Mouse (Mus musculus) MEL (cell line): Measurements from ENCODE around the gene Myo10.

Experiments
- CHD1 ChIP-seq: IDR thresholded peaks from 2 replicates; pipeline ENCODE4 v1.6.1; 2012; ENCODE audit warnings: low read depth, mild to moderate bottlenecking, inconsistent platforms, low read length, improper control_type of control experiment
- CTCF ChIP-seq, 3 experiments: IDR thresholded peaks in 2 of 3; conservative IDR thresholded peaks in 1 of 3; 2 replicates each; pipeline ENCODE4 v1.5.1; 2011 to 2012; ENCODE audit warnings: low read length in 3 of 3, low read depth in 2 of 3, mild to moderate bottlenecking in 2 of 3, improper control_type of control experiment in 1 of 3, inconsistent platforms in 1 of 3, mixed read lengths in 1 of 3, moderate library complexity in 1 of 3; ENCODE audit not compliant: control insufficient read depth in 1 of 3, insufficient read depth in 1 of 3, poor library complexity in 1 of 3, severe bottlenecking in 1 of 3
- E2F4 ChIP-seq: IDR thresholded peaks from 2 replicates; pipeline ENCODE4 v1.6.1; 2011; ENCODE audit warnings: low read depth, low read length, improper control_type of control experiment, borderline replicate concordance
- EP300 ChIP-seq, 2 experiments: IDR thresholded peaks; 2 replicates each; pipeline ENCODE4 v1.6.1; 2011; ENCODE audit warnings: improper control_type of control experiment in 2 of 2, low read length in 2 of 2, low read depth in 1 of 2, mild to moderate bottlenecking in 1 of 2
- MXI1 ChIP-seq: IDR thresholded peaks from 2 replicates; pipeline ENCODE4 v1.6.1; 2011; ENCODE audit warnings: mild to moderate bottlenecking, low read depth, low read length, improper control_type of control experiment
- MYC ChIP-seq: IDR thresholded peaks from 2 replicates; pipeline ENCODE4 v1.6.1; 2011; ENCODE audit warnings: low read depth, mild to moderate bottlenecking, low read length, improper control_type of control experiment, moderate library complexity
- NELFE ChIP-seq: IDR thresholded peaks from 2 replicates; pipeline ENCODE4 v1.6.1; 2011; ENCODE audit warnings: low read depth, low read length, improper control_type of control experiment
- POLR2A ChIP-seq, 2 experiments: IDR thresholded peaks; 2 replicates each; pipeline ENCODE4 v1.6.1; 2011 to 2012; ENCODE audit warnings: low read length in 2 of 2, mild to moderate bottlenecking in 2 of 2, control low read depth in 1 of 2, improper control_type of control experiment in 1 of 2, low read depth in 1 of 2, moderate library complexity in 1 of 2; ENCODE audit not compliant: control insufficient read depth in 1 of 2, insufficient read depth in 1 of 2, poor library complexity in 1 of 2
- TAL1 ChIP-seq: IDR thresholded peaks from 2 replicates; pipeline ENCODE4 v1.6.1; 2012; ENCODE audit warnings: mild to moderate bottlenecking, inconsistent platforms, low read length, moderate library complexity, mixed read lengths
- TCF12 ChIP-seq: IDR thresholded peaks from 2 replicates; pipeline ENCODE4 v1.6.1; 2014; ENCODE audit warnings: low read depth, mild to moderate bottlenecking, inconsistent platforms, low read length, improper control_type of control experiment, moderate library complexity
- UBTF ChIP-seq: IDR thresholded peaks from 2 replicates; pipeline ENCODE4 v1.6.1; 2012; ENCODE audit warnings: low read depth, mild to moderate bottlenecking, inconsistent platforms, low read length, improper control_type of control experiment, moderate library complexity, borderline replicate concordance; ENCODE audit not compliant: insufficient read depth
- USF1 ChIP-seq: IDR thresholded peaks from 2 replicates; pipeline ENCODE4 v1.6.1; 2014; ENCODE audit warnings: low read depth, mild to moderate bottlenecking, inconsistent platforms, low read length, improper control_type of control experiment, moderate library complexity

DNA sequence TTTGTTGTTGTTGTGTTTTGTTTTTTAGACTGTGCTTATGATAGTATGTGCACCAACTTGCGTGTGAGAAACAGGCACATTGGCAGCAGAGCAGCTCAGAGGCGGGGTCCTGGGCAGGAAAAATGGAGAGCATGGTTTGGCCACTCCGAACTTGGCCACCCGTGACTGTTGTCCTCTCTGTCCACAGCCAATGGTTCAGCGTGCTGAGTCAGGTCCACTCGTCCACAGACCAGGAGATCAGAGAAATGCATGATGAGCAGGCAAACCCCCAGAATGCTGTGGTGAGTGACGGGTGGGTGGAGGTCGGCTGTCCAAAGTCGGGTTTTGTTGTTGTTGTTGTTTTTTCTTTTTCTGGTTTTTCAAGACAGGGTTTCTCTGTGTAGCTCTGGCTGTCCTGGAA is 173.2 kb downstream of the Myo10 start:
- TF ChIP-seq CHD1: no peak
- TF ChIP-seq MYC: no peak
- no peak for TF ChIP-seq CTCF (IDR thresholded peaks at IDR 0.05 in 2 of 3, conservative IDR thresholded peaks at IDR 0.05 in 1 of 3; ENCODE audit: control insufficient read depth in 1 of 3, insufficient read depth in 1 of 3, low read depth in 2 of 3, low read length in 3 of 3, poor library complexity in 1 of 3, severe bottlenecking in 1 of 3)
- TF ChIP-seq NELFE: no peak
- TF ChIP-seq POLR2A (IDR thresholded peaks at IDR 0.05; ENCODE audit: control insufficient read depth in 1 of 2, insufficient read depth in 1 of 2, low read depth in 1 of 2, low read length in 2 of 2, poor library complexity in 1 of 2): no peak
- no peak for TF ChIP-seq UBTF
- no peak for TF ChIP-seq TCF12
- TF ChIP-seq E2F4: no peak
- no peak for TF ChIP-seq TAL1
- TF ChIP-seq USF1: no peak
- no peak for TF ChIP-seq MXI1
- TF ChIP-seq EP300 (IDR thresholded peaks at IDR 0.05; ENCODE audit: low read depth in 1 of 2, low read length in 2 of 2): no peak
